Mouse (Mus musculus): Measurements from ENCODE around the gene Stub1.

GRCm38 (mm10) chr17:25831451-25832281, 1.5 kb downstream of the Stub1 start:
- TF ChIP-seq CTCF (conservative IDR thresholded peaks at IDR 0.05; ENCODE audit: insufficient read depth, insufficient read length, low read depth, low read length) (no peak), POLR2A (IDR thresholded peaks at IDR 0.05; ENCODE audit: low read depth, low read length) (no peak)

All from kidney, adult 2 months (tissue).